Mouse (Mus musculus) neural tube, embryonic 13.5 days (tissue): ENCODE measurements around the gene Hells. TPM values are rescaled to one million over a fixed set of nuclear protein-coding genes. Genes with fewer than 3 reads are reported as not detected.

Experiments
- ATAC-seq: fragments of 200-750 bp; cut with Nextera tagmentation; 2 replicates; pipeline ENCODE4 v1.8.0; 2017; ENCODE audit warnings: low read depth, mild to moderate bottlenecking, moderate TSS enrichment, moderate library complexity
- H3K27ac ChIP-seq: fragments of 300-500 bp; sonication (generic); replicated peaks from 2 replicates; pipeline ENCODE4 v1.5.1; 2015; ENCODE audit warnings: moderate library complexity, mild to moderate bottlenecking, inconsistent platforms
- H3K27me3 ChIP-seq: fragments of 300-500 bp; sonication (generic); 2 replicates; pipeline ENCODE4 v1.6.1; 2015; ENCODE audit warnings: mild to moderate bottlenecking, inconsistent platforms
- H3K36me3 ChIP-seq: fragments of 300-500 bp; sonication (generic); 2 replicates; pipeline ENCODE4 v1.6.1; 2015; ENCODE audit warnings: mild to moderate bottlenecking, inconsistent platforms
- H3K4me1 ChIP-seq: fragments of 300-500 bp; sonication (generic); replicated peaks from 2 replicates; pipeline ENCODE4 v1.6.1; 2015; ENCODE audit warnings: inconsistent platforms
- H3K4me2 ChIP-seq: fragments of 300-500 bp; sonication (generic); 2 replicates; pipeline ENCODE4 v1.6.1; 2015; ENCODE audit warnings: inconsistent platforms, mild to moderate bottlenecking, moderate library complexity
- H3K4me3 ChIP-seq: fragments of 300-500 bp; sonication (generic); 2 replicates; pipeline ENCODE4 v1.5.1; 2015; ENCODE audit warnings: mild to moderate bottlenecking, inconsistent platforms
- H3K9ac ChIP-seq: fragments of 300-500 bp; sonication (generic); 2 replicates; pipeline ENCODE4 v1.6.1; 2015; ENCODE audit warnings: moderate library complexity, mild to moderate bottlenecking, inconsistent platforms
- H3K9me3 ChIP-seq: fragments of 300-500 bp; sonication (generic); 2 replicates; pipeline ENCODE4 v1.6.1; 2016; ENCODE audit warnings: inconsistent platforms
- WGBS: fragments of 180-500 bp; shearing (Covaris S2); methylation state at CpG from one replicate; pipeline ENCODE4 v1.1.7; 2015; 5-methylcytosine and 5-hydroxymethylcytosine counted together
- polyA plus RNA-seq: library from polyadenylated mRNA; unstranded; fragments of >200 nt; fragmentation: Nextera tagmentation; extraction: Ambion mirVana; gene quantifications from 2 replicates; pipeline ENCODE4 v1.2.1, GENCODE M21; 2015

Hells gene
- 11.0 and 12.9 TPM in 2 replicates for polyA plus RNA-seq

- under 1% methylated on average over 69 of the region's 76 CpGs for WGBS
- Histone ChIP-seq H3K27ac (peak within 1 kb of the TSS; percentile 56), H3K27me3 (peaks cover 6% of the 10 kb centered on the region), H3K4me1 (peaks cover 17% of the 10 kb centered on the region), H3K4me3 (peak within 1 kb of the TSS; percentile 84), H3K36me3 (no peaks in the 10 kb centered on the region), H3K9ac (peak within 1 kb of the TSS; percentile 91), H3K4me2 (peak within 1 kb of the TSS; percentile 99), H3K9me3 (no peaks in the 10 kb centered on the region)
- ATAC-seq = peak; percentile 95
Measured at GRCm38 (mm10) chr19:38930788-38931565, at the start of gene Hells. Gene Hells (plus strand): TSS chr19:38930915.

- Histone ChIP-seq H3K27ac (no peak overlapping the region), H3K27me3 (no peaks in the 10 kb centered on the region), H3K36me3 (peaks cover 16% of the 10 kb centered on the region), H3K4me1 (no peaks in the 10 kb centered on the region), H3K4me3 (no peak overlapping the region), H3K9ac (no peak overlapping the region), H3K9me3 (no peaks in the 10 kb centered on the region), H3K4me2 (no peak overlapping the region)
- WGBS = 69% methylated on average over 12 of the region's 12 CpGs
- peak; percentile 81 for ATAC-seq
Measured at GRCm38 (mm10) chr19:38901146-38902135, 29.3 kb upstream of the Hells start.

- Histone ChIP-seq H3K4me3 (no peak overlapping the region), H3K4me2 (no peak overlapping the region), H3K36me3 (peaks cover 16% of the 10 kb centered on the region), H3K27me3 (no peaks in the 10 kb centered on the region), H3K9ac (no peak overlapping the region), H3K27ac (no peak overlapping the region), H3K4me1 (no peaks in the 10 kb centered on the region), H3K9me3 (no peaks in the 10 kb centered on the region)
- 92% methylated on average over 5 of the region's 5 CpGs for WGBS
- no peak for ATAC-seq
Measured at GRCm38 (mm10) chr19:38902501-38902900, 28.2 kb upstream of the Hells start.

DNA sequence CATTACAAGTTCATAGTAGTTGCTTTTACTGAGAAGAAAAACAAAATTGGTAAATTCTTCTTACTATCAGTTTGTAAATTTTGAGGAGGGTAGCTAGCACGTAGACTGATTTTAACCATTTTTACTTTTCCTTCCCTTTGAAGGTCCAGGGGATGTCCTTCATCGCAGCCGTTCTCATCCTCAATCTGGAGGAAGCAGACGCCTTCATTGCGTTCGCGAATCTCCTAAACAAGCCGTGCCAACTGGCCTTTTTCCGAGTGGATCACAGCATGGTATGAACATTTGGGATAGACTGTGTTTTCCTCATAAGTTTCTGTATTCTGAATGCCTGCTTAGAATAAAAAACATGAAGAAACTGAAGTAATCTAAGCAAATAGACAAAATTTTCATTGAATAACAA, 16.9 kb upstream of the Hells start:
- 90% methylated on average over 9 of the region's 9 CpGs for WGBS
- no peaks in the 10 kb centered on the region for H3K27me3 ChIP-seq

GRCm38 (mm10) chr19:38914926-38915325, 15.8 kb upstream of the Hells start:
- Histone ChIP-seq H3K27me3 (no peaks in the 10 kb centered on the region), H3K9me3 (no peaks in the 10 kb centered on the region), H3K4me3 (no peak overlapping the region), H3K4me2 (no peak overlapping the region), H3K4me1 (no peaks in the 10 kb centered on the region), H3K9ac (no peak overlapping the region), H3K27ac (no peak overlapping the region), H3K36me3 (peaks cover 51% of the 10 kb centered on the region)
- ATAC-seq = no peak
- WGBS = 91% methylated on average over 15 of the region's 15 CpGs

More for the DNA sequence above, 16.9 kb upstream of the Hells start:
- H3K4me2 ChIP-seq = no peak overlapping the region
- no peak overlapping the region for H3K4me3 ChIP-seq
- no peak for ATAC-seq
- no peaks in the 10 kb centered on the region for H3K9me3 ChIP-seq
- H3K36me3 ChIP-seq = peaks cover 49% of the 10 kb centered on the region
- H3K9ac ChIP-seq = no peak overlapping the region
- H3K4me1 ChIP-seq = no peaks in the 10 kb centered on the region
- H3K27ac ChIP-seq = no peak overlapping the region

DNA sequence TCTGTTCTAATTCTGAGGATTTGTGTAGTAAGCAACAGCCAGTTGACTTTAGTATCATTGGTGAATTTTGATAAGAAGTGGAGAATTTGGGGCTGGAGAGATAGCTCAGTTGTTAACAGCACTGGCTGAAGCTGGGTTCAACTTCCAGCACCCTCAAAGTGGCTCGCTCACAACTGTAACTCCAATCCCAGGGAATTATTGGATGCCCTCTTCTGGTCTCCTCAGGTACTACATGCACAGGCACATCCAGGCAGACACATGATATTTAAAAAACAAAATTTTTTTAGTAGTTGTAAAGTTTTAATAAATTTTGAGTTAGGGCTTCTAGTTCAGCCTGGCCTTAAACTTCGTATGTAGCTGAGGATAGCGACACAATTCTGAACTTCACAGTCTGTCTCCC, 15.0 kb upstream of the Hells start:
- no peaks in the 10 kb centered on the region for H3K27me3 ChIP-seq
- no peaks in the 10 kb centered on the region for H3K9me3 ChIP-seq
- no peak overlapping the region for H3K4me2 ChIP-seq
- ATAC-seq = no peak
- whole genome bisulfite sequencing = 42% methylated on average over 3 of the region's 3 CpGs
- no peak overlapping the region for H3K27ac ChIP-seq
- no peak overlapping the region for H3K9ac ChIP-seq
- peaks cover 49% of the 10 kb centered on the region for H3K36me3 ChIP-seq
- H3K4me3 ChIP-seq = no peak overlapping the region
- H3K4me1 ChIP-seq = no peaks in the 10 kb centered on the region

- no peaks in the 10 kb centered on the region for H3K36me3 ChIP-seq
- peaks cover 17% of the 10 kb centered on the region for H3K4me1 ChIP-seq
- peaks cover 6% of the 10 kb centered on the region for H3K27me3 ChIP-seq
- H3K4me2 ChIP-seq = no peak overlapping the region
- no peak for ATAC-seq
- WGBS = 94% methylated on average over 10 of the region's 11 CpGs
- H3K27ac ChIP-seq = no peak overlapping the region
- H3K9ac ChIP-seq = no peak overlapping the region
- no peaks in the 10 kb centered on the region for H3K9me3 ChIP-seq
- no peak overlapping the region for H3K4me3 ChIP-seq
Measured at GRCm38 (mm10) chr19:38928481-38929158, 2.1 kb upstream of the Hells start.

GRCm38 (mm10) chr19:38929471-38930251, 1.1 kb upstream of the Hells start:
- Histone ChIP-seq H3K4me2 (peak overlapping the region; percentile 99), H3K4me1 (peaks cover 17% of the 10 kb centered on the region), H3K4me3 (peak overlapping the region; percentile 84), H3K9ac (peak overlapping the region; percentile 91; the same call in 1 of the 2 replicates), H3K9me3 (no peaks in the 10 kb centered on the region), H3K27ac (no peak overlapping the region), H3K36me3 (no peaks in the 10 kb centered on the region), H3K27me3 (peaks cover 6% of the 10 kb centered on the region)
- no peak for ATAC-seq
- WGBS = 71% methylated on average over 13 of the region's 13 CpGs

DNA sequence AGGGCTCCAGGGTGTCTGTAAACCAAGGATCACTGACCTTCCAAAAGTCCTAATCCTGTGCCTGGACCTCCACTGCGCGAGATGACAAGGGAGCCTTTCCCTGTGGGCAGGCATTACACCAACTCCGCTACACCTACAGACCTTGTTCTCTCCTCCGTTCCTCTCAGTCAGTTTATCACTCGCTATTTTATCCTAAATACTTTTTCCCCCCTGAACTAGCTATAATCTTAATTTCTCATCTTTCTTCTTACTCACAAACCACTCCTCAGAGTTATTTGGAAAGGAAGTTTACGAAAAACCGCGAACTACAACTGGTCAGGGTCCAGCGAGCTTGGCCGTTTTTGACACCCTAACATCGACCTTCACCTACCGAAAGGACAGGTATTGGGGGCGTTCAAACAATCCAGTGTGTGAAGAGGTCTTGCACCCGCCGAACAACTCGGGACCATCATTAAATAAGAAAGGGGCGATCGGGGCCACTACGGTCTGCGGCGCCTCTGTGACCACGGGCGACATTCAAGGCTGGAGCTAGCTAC, 395 bp upstream of the Hells start:
- peak overlapping the region; percentile 56 for H3K27ac ChIP-seq
- no peaks in the 10 kb centered on the region for H3K36me3 ChIP-seq
- H3K4me2 ChIP-seq = peak overlapping the region; percentile 99
- peak overlapping the region; percentile 91 for H3K9ac ChIP-seq
- peak; percentile 51 for ATAC-seq
- H3K27me3 ChIP-seq = peaks cover 6% of the 10 kb centered on the region
- WGBS = 2% methylated on average over 23 of the region's 23 CpGs
- peak overlapping the region; percentile 84 for H3K4me3 ChIP-seq
- H3K4me1 ChIP-seq = peaks cover 17% of the 10 kb centered on the region
- no peaks in the 10 kb centered on the region for H3K9me3 ChIP-seq

DNA sequence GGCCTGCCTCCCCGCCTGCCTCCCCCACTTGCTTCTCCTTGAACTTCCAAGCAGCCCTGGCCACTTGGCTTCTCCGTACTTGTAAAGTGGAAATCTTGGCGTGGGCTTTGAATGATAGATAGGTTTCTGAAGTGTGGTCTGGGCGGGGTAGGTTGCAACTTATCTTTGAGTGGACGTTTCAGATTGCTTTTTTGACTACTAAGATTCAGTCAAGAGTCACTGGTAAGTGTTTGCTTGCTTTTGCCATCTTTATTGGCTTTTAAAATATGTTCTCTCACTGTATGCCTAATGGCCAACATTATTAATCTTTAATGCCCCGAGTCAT, 813 bp downstream of the Hells start:
- peaks cover 6% of the 10 kb centered on the region for H3K27me3 ChIP-seq
- peak overlapping the region; percentile 84 for H3K4me3 ChIP-seq
- no peak for ATAC-seq
- H3K4me2 ChIP-seq = peak overlapping the region; percentile 99
- H3K9me3 ChIP-seq = no peaks in the 10 kb centered on the region
- WGBS = 0% methylated on average over 6 of the region's 6 CpGs
- H3K9ac ChIP-seq = peak overlapping the region; percentile 91
- H3K27ac ChIP-seq = no peak overlapping the region
- H3K36me3 ChIP-seq = no peaks in the 10 kb centered on the region
- H3K4me1 ChIP-seq = peaks cover 17% of the 10 kb centered on the region
